Mouse (Mus musculus) forebrain, embryonic 12.5 days (tissue): ENCODE data around the gene 9130019O22Rik. TPM values are rescaled to one million over a fixed set of nuclear protein-coding genes. Genes with fewer than 3 reads are reported as not detected.
"Not testable (repeated sequence)": the region's sequence is repeated elsewhere in the genome, so short reads cannot be mapped to it uniquely, and the experiment has no call there.

Experiments
- ATAC-seq: fragments of 200-750 bp; cut with Nextera tagmentation; 2 replicates; pipeline ENCODE4 v1.8.0; 2017; ENCODE audit warnings: moderate TSS enrichment; ENCODE audit not compliant: low FRiP score
- H3K27ac ChIP-seq: fragments of 300-500 bp; sonication (generic); 2 replicates; pipeline ENCODE4 v1.5.1; 2016; ENCODE audit warnings: mild to moderate bottlenecking
- H3K27me3 ChIP-seq: fragments of 300-500 bp; sonication (generic); 2 replicates; pipeline ENCODE4 v1.6.1; 2016; ENCODE audit warnings: mild to moderate bottlenecking
- H3K36me3 ChIP-seq: fragments of 300-500 bp; sonication (generic); replicated peaks from 2 replicates; pipeline ENCODE4 v1.6.1; 2016; ENCODE audit warnings: mild to moderate bottlenecking
- H3K4me1 ChIP-seq: fragments of 300-500 bp; sonication (generic); 2 replicates; pipeline ENCODE4 v1.6.1; 2016
- H3K4me2 ChIP-seq: fragments of 300-500 bp; sonication (generic); 2 replicates; pipeline ENCODE4 v1.6.1; 2016; ENCODE audit warnings: mild to moderate bottlenecking, moderate library complexity
- H3K4me3 ChIP-seq: fragments of 300-500 bp; sonication (generic); replicated peaks from 2 replicates; pipeline ENCODE4 v1.5.1; 2016; ENCODE audit warnings: mild to moderate bottlenecking
- H3K9ac ChIP-seq: fragments of 300-500 bp; sonication (generic); 2 replicates; pipeline ENCODE4 v1.6.1; 2016; ENCODE audit warnings: mild to moderate bottlenecking
- H3K9me3 ChIP-seq: fragments of 300-500 bp; sonication (generic); 2 replicates; pipeline ENCODE4 v1.6.1; 2016
- WGBS: fragments of 180-500 bp; shearing (Covaris S2); methylation state at CpG from one replicate; pipeline ENCODE4 v1.1.7; 2016; 5-methylcytosine and 5-hydroxymethylcytosine counted together
- polyA plus RNA-seq: library from polyadenylated mRNA; unstranded; fragments of >200 nt; fragmentation: Nextera tagmentation; extraction: Ambion mirVana; gene quantifications from 2 replicates; pipeline ENCODE4 v1.2.1, GENCODE M21; 2016

9130019O22Rik gene
- 5.2 and 5.6 TPM in 2 replicates for polyA plus RNA-seq

- peaks cover 35% of the 10 kb centered on the region for H3K36me3 ChIP-seq
- 20% methylated on average over 38 of the region's 38 CpGs for WGBS
- no peaks in the 10 kb centered on the region for H3K9me3 ChIP-seq
- H3K4me1 ChIP-seq, result peaks cover 7% of the 10 kb centered on the region; the same call in 1 of the 2 replicates
- peak within 1 kb of the TSS; percentile 66 for H3K4me2 ChIP-seq
- no peak within 1 kb of the TSS for H3K27ac ChIP-seq
- no peaks in the 10 kb centered on the region for H3K27me3 ChIP-seq
- peak; percentile 92 for ATAC-seq
- peak within 1 kb of the TSS; percentile 49 for H3K4me3 ChIP-seq
- H3K9ac ChIP-seq, result peak within 1 kb of the TSS; percentile 66
Measured at GRCm38 (mm10) chr7:127386641-127387392, at the start of gene 9130019O22Rik. Gene 9130019O22Rik, minus strand, starts transcription at chr7:127387166.

- no peak overlapping the region for H3K4me2 ChIP-seq
- H3K4me3 ChIP-seq, result no peak overlapping the region
- H3K4me1 ChIP-seq, result no peaks in the 10 kb centered on the region
- peaks cover 3% of the 10 kb centered on the region; the same call in 1 of the 2 replicates for H3K27me3 ChIP-seq
- H3K9me3 ChIP-seq, result peaks cover 9% of the 10 kb centered on the region; the same call in 1 of the 2 replicates
- 96% methylated on average over 4 of the region's 4 CpGs for WGBS
- ATAC-seq, result no peak
- H3K36me3 ChIP-seq, result no peaks in the 10 kb centered on the region
- no peak overlapping the region for H3K27ac ChIP-seq
- H3K9ac ChIP-seq, result no peak overlapping the region
Measured at GRCm38 (mm10) chr7:127435206-127435605, 48.2 kb upstream of the 9130019O22Rik start.

- peaks cover 8% of the 10 kb centered on the region for H3K4me1 ChIP-seq
- no peak overlapping the region for H3K4me2 ChIP-seq
- no peak for ATAC-seq
- no peak overlapping the region for H3K9ac ChIP-seq
- H3K9me3 ChIP-seq, result no peaks in the 10 kb centered on the region
- H3K4me3 ChIP-seq, result no peak overlapping the region
- 67% methylated on average over 3 of the region's 3 CpGs for WGBS
- peaks cover 17% of the 10 kb centered on the region for H3K27me3 ChIP-seq
- no peak overlapping the region for H3K27ac ChIP-seq
- no peaks in the 10 kb centered on the region for H3K36me3 ChIP-seq
Measured at GRCm38 (mm10) chr7:127426354-127426753, 39.4 kb upstream of the 9130019O22Rik start.

GRCm38 (mm10) chr7:127425911-127426310 lies 38.9 kb upstream of the 9130019O22Rik start:
- ATAC-seq, result no peak
- Histone ChIP-seq H3K36me3 (no peaks in the 10 kb centered on the region), H3K4me3 (no peak overlapping the region), H3K9ac (no peak overlapping the region), H3K27ac (no peak overlapping the region), H3K27me3 (peaks cover 17% of the 10 kb centered on the region), H3K4me2 (no peak overlapping the region), H3K9me3 (no peaks in the 10 kb centered on the region), H3K4me1 (peaks cover 12% of the 10 kb centered on the region)
- WGBS, result 79% methylated on average over 2 of the region's 2 CpGs

- Histone ChIP-seq H3K27me3 (peaks cover 17% of the 10 kb centered on the region), H3K4me1 (peaks cover 13% of the 10 kb centered on the region), H3K36me3 (no peaks in the 10 kb centered on the region), H3K4me3 (no peak overlapping the region), H3K27ac (no peak overlapping the region), H3K9ac (no peak overlapping the region), H3K9me3 (no peaks in the 10 kb centered on the region), H3K4me2 (no peak overlapping the region)
- WGBS, result 90% methylated on average over 3 of the region's 3 CpGs
- no peak for ATAC-seq
Measured at GRCm38 (mm10) chr7:127425291-127425690, 38.3 kb upstream of the 9130019O22Rik start.

- H3K4me3 ChIP-seq, result peak overlapping the region; percentile 88
- no peak overlapping the region for H3K27ac ChIP-seq
- ATAC-seq, result peak; percentile 66; the same call in 1 of the 2 replicates
- peaks cover 17% of the 10 kb centered on the region for H3K27me3 ChIP-seq
- H3K4me2 ChIP-seq, result peak overlapping the region; percentile 99
- H3K9ac ChIP-seq, result peak overlapping the region; percentile 29; the same call in 1 of the 2 replicates
- H3K9me3 ChIP-seq, result no peaks in the 10 kb centered on the region
- WGBS, result under 1% methylated on average over 15 of the region's 15 CpGs
- peaks cover 16% of the 10 kb centered on the region for H3K36me3 ChIP-seq
- H3K4me1 ChIP-seq, result peaks cover 13% of the 10 kb centered on the region
Measured at GRCm38 (mm10) chr7:127422247-127422646, 35.3 kb upstream of the 9130019O22Rik start.

GRCm38 (mm10) chr7:127421388-127422191 lies 34.6 kb upstream of the 9130019O22Rik start, which contains the start of gene Zfp688:
Gene Zfp688, minus strand, starts transcription at chr7:127422068.
- Histone ChIP-seq H3K27me3 (peaks cover 17% of the 10 kb centered on the region), H3K9me3 (no peaks in the 10 kb centered on the region), H3K4me3 (peak within 1 kb of the TSS; percentile 88), H3K4me1 (peaks cover 13% of the 10 kb centered on the region), H3K27ac (peak within 1 kb of the TSS; percentile 69; the same call in 1 of the 2 replicates), H3K36me3 (peaks cover 16% of the 10 kb centered on the region), H3K4me2 (peak within 1 kb of the TSS; percentile 99), H3K9ac (peak within 1 kb of the TSS; percentile 92)
- ATAC-seq, result peak; percentile 96
- under 1% methylated on average over 48 of the region's 48 CpGs for WGBS

- H3K4me1 ChIP-seq, result no peaks in the 10 kb centered on the region
- H3K27me3 ChIP-seq, result no peaks in the 10 kb centered on the region
- no peaks in the 10 kb centered on the region for H3K9me3 ChIP-seq
- no peak overlapping the region for H3K27ac ChIP-seq
- H3K36me3 ChIP-seq, result 0 out of 2 replicates have a peak, but pooled peaks cover 5% of the 10 kb centered on the region
- ATAC-seq, result no peak
- no peak overlapping the region for H3K4me2 ChIP-seq
- 84% methylated on average over 2 of the region's 2 CpGs for WGBS
- no peak overlapping the region for H3K9ac ChIP-seq
- H3K4me3 ChIP-seq, result no peak overlapping the region
Measured at GRCm38 (mm10) chr7:127411418-127411817, 24.5 kb upstream of the 9130019O22Rik start.

- H3K9me3 ChIP-seq, H3K36me3 ChIP-seq, H3K4me1 ChIP-seq, H3K27me3 ChIP-seq: not testable (repeated sequence)
- WGBS, result 7% methylated on average over 40 of the region's 40 CpGs
- peak within 1 kb of the TSS; percentile 92 for H3K4me2 ChIP-seq
- H3K9ac ChIP-seq, result peak within 1 kb of the TSS; percentile 78
- peak; percentile 87 for ATAC-seq
- H3K4me3 ChIP-seq, result peak within 1 kb of the TSS; percentile 56
- H3K27ac ChIP-seq, result peak within 1 kb of the TSS; percentile 71
Measured at GRCm38 (mm10) chr7:127406002-127406987, 19.3 kb upstream of the 9130019O22Rik start, which contains the start of gene Zfp764. Gene Zfp764, minus strand, starts transcription at chr7:127406822.

- not testable (repeated sequence) for H3K9me3 ChIP-seq, H3K27ac ChIP-seq, H3K4me1 ChIP-seq, H3K4me2 ChIP-seq, H3K27me3 ChIP-seq, H3K4me3 ChIP-seq, H3K9ac ChIP-seq, ATAC-seq, H3K36me3 ChIP-seq
- 92% methylated on average over 6 of the region's 6 CpGs for WGBS
Measured at GRCm38 (mm10) chr7:127404101-127404500, 17.1 kb upstream of the 9130019O22Rik start.

GRCm38 (mm10) chr7:127402980-127403379 lies 16.0 kb upstream of the 9130019O22Rik start:
- Histone ChIP-seq H3K27ac (no peak overlapping the region), H3K9me3 (no peaks in the 10 kb centered on the region), H3K36me3 (0 out of 2 replicates have a peak, but pooled peaks cover 4% of the 10 kb centered on the region), H3K9ac (no peak overlapping the region), H3K27me3 (no peaks in the 10 kb centered on the region), H3K4me3 (no peak overlapping the region), H3K4me2 (no peak overlapping the region), H3K4me1 (peaks cover 7% of the 10 kb centered on the region; the same call in 1 of the 2 replicates)
- 31% methylated on average over 2 of the region's 2 CpGs for WGBS
- ATAC-seq, result no peak
